Mouse (Mus musculus): Measurements from ENCODE around the gene Ankzf1. TPM values are rescaled to one million over a fixed set of nuclear protein-coding genes. Genes with fewer than 3 reads are reported as not detected.

Ankzf1 gene
- polyA plus RNA-seq, 1 experiment from 2014 or later = 24.9 TPM

DNA sequence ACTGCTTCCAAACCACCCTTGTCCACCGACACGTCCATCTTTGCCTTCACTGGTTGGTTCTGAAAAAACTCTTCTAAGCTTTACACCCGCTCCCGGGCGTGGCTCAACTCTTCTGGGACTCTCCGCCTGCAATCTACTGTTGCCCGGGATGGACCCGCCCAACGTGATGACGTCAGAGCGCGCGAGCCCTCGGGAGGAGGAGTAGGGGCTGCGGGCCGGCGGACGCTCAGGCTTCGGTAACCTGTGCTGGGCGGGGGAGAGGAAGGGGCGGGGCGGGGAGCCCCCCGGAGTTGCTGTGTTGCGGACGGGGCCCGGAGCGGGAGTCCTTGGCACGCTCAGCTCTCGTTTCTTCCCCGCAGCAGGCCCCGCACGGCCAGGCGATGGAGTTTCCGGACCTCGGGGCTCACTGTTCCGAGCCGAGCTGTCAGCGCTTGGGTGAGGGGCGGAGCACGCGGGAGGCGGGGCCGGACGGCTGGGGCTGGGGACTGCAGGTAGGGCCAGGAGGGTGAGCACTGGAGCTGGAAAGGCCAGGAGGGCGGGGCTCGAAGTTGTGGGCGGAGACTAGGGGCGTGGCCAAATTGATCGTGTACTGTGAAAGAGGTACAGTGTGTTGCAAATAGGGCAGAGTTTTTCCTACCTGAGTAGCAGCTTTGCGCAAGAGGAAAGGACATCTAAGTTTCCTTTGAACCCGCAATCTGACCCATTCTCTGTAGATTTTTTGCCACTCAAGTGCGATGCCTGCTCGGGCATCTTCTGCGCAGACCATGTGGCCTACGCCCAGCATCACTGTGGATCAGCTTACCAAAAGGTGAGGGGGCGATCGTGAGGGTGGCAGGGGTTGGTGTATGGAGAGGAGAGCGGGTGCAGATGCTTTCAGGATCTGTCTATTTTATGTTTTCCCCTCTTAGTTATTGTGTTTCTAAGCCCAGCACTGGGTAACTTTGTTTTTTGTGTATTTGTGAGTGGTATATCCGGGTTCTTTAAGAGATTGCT is 23.2 kb upstream of the Ankzf1 start, which contains the start of gene Zfand2b:
Gene Zfand2b (plus strand): TSS at position 175 of the 993 bp plus-strand sequence.
- peak within 1 kb of the TSS; percentile 79 for H3K4me2 ChIP-seq
- H3K4me1 ChIP-seq = peaks cover 21% of the 10 kb centered on the region
- peaks cover 36% of the 10 kb centered on the region for H3K36me3 ChIP-seq
- WGBS = under 1% methylated on average over 52 of the region's 59 CpGs
- ATAC-seq (ENCODE audit: low FRiP score) = peak; percentile 97
- H3K4me3 ChIP-seq (replicated peaks) = peak within 1 kb of the TSS; percentile 89
- no peaks in the 10 kb centered on the region for H3K27me3 ChIP-seq (replicated peaks)
- H3K9ac ChIP-seq (replicated peaks) = peak within 1 kb of the TSS; percentile 83
- peak within 1 kb of the TSS; percentile 96 for H3K27ac ChIP-seq (replicated peaks)
- no peaks in the 10 kb centered on the region for H3K9me3 ChIP-seq (replicated peaks)

DNA sequence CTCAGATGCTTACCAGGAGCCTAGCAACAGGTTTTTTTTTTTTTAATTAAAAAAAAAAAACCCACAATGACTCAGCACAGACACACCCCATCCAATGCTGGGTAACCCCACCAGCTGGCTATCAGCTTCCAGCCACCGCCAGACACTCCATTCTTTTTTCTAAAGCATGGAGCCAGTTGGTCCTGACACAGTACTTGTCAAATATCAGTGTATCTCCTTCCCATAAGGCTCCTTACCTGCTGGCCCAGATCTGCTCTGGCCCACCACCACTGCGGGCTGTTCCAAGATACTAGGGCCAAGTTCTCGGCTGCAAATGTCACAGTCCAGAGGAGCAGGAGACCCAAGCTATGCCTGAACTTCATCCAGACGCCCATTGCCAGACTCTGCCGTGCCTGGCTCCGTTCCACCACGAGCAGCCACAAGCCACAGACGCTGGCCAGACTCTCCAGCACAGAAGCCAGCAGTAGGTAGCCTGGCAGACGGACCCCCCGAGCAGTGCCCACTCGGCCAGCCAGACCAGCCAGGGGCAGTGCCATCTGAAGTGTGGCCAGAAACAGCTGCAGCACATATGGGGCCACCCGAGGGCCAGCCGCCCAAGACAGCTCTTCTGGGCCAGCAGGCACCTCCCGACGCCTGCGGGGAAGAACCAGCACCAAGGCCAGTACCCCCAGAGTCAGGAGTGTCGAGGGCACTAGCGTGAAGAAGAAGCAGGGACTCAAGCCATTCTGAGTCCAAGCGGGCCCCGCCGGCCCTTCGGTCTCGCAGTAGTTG is 12.4 kb upstream of the Ankzf1 start:
- peak overlapping the region; percentile 74 for H3K27ac ChIP-seq (replicated peaks)
- H3K27me3 ChIP-seq (replicated peaks) = no peaks in the 10 kb centered on the region
- peak overlapping the region; percentile 100 for H3K4me2 ChIP-seq
- H3K9ac ChIP-seq (replicated peaks) = peak overlapping the region; percentile 69
- H3K4me3 ChIP-seq (replicated peaks) = peak overlapping the region; percentile 67
- no peaks in the 10 kb centered on the region for H3K9me3 ChIP-seq (replicated peaks)
- 7% methylated on average over 23 of the region's 23 CpGs for WGBS
- peaks cover 30% of the 10 kb centered on the region for H3K4me1 ChIP-seq
- peaks cover 64% of the 10 kb centered on the region for H3K36me3 ChIP-seq
- ATAC-seq (ENCODE audit: low FRiP score) = peak; percentile 48

DNA sequence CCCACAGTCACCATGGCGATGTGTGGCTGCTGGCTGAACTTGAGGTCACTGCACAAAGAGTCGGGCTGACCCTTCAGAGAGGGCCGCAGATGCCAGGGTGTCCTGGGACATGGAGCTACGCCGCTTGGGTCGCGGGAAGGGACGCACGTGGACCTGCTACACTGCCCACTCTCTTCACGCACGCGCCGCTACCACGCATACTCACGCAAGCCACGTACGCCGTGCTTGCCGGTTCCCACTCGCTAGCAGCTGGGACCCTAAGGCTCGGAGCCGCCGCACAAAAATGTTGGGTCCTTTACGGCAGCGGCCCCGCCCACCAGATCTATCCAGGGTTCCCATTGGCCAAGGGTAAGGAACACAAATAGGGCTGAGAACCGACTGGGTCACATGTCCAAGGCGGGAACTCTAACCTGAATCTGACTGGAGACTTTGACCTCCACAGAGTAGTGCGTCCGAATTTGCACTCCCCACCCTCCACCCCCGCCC is 11.8 kb upstream of the Ankzf1 start, which contains the start of gene Abcb6:
Gene Abcb6 (minus strand): TSS at position 288 of the 486 bp plus-strand sequence.
- H3K27me3 ChIP-seq (replicated peaks) = no peaks in the 10 kb centered on the region
- peaks cover 64% of the 10 kb centered on the region for H3K36me3 ChIP-seq
- peak within 1 kb of the TSS; percentile 100 for H3K4me2 ChIP-seq
- peak; percentile 94 for ATAC-seq (ENCODE audit: low FRiP score)
- peak within 1 kb of the TSS; percentile 69 for H3K9ac ChIP-seq (replicated peaks)
- H3K9me3 ChIP-seq (replicated peaks) = no peaks in the 10 kb centered on the region
- peaks cover 30% of the 10 kb centered on the region for H3K4me1 ChIP-seq
- under 1% methylated on average over 31 of the region's 31 CpGs for WGBS
- peak within 1 kb of the TSS; percentile 67 for H3K4me3 ChIP-seq (replicated peaks)
- peak within 1 kb of the TSS; percentile 74 for H3K27ac ChIP-seq (replicated peaks)

DNA sequence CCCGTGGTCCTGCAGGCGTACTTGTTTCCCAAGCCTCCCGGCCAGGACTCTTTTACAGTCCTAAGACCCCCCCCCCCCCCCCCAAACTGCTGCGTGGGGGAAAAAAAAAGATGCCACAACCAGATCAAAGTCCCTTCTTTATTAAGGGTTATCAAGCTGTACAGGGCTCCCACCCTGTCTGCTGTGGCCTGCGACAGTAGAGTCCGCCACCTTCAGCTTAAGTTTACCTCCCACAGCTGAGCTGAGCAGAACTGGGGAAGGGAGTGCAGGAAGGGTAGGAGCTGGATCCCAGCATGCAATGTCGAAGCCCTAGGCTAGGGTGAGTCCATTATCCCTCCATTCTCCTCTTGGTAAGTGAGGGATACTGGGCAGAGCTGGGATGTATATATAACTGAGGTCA is 11.2 kb upstream of the Ankzf1 start:
- Histone ChIP-seq H3K4me1 (peaks cover 30% of the 10 kb centered on the region), H3K36me3 (peaks cover 64% of the 10 kb centered on the region), H3K27me3 (replicated peaks) (no peaks in the 10 kb centered on the region), H3K4me3 (replicated peaks) (peak overlapping the region; percentile 67), H3K9ac (replicated peaks) (no peak overlapping the region), H3K4me2 (peak overlapping the region; percentile 100), H3K9me3 (replicated peaks) (no peaks in the 10 kb centered on the region), H3K27ac (replicated peaks) (no peak overlapping the region)
- WGBS = 39% methylated on average over 6 of the region's 7 CpGs
- no peak for ATAC-seq (ENCODE audit: low FRiP score)

DNA sequence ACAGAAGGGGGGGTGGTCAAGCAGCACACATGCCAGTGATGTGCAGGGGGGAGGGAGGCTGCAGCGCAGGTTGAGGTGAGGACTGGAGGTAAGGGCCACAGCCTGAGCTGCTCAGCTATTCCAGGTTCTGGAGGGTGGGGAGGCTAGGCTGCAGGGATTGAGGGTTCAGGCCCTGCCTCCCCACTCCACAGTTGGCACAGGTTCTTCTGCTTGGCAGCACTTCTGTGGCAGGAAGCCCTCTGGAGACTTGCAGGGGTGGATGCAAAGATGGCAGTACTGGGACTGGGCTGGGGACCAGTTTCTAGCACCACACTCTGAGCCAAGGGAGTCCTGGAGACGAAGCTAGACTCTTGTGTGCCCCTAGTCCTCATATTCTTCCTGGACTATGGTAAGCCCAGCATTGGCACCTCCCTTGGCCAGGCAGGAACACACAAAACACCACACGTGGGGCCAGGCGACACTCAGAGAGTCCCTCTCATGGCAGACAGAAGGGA is 10.5 kb upstream of the Ankzf1 start:
- 84% methylated on average over 4 of the region's 4 CpGs for WGBS
- peaks cover 64% of the 10 kb centered on the region for H3K36me3 ChIP-seq
- no peak for ATAC-seq (ENCODE audit: low FRiP score)
- peaks cover 30% of the 10 kb centered on the region for H3K4me1 ChIP-seq
- H3K9ac ChIP-seq (replicated peaks) = no peak overlapping the region
- no peaks in the 10 kb centered on the region for H3K27me3 ChIP-seq (replicated peaks)
- H3K9me3 ChIP-seq (replicated peaks) = no peaks in the 10 kb centered on the region
- no peak overlapping the region for H3K4me3 ChIP-seq (replicated peaks)
- H3K4me2 ChIP-seq = no peak overlapping the region
- no peak overlapping the region for H3K27ac ChIP-seq (replicated peaks)

DNA sequence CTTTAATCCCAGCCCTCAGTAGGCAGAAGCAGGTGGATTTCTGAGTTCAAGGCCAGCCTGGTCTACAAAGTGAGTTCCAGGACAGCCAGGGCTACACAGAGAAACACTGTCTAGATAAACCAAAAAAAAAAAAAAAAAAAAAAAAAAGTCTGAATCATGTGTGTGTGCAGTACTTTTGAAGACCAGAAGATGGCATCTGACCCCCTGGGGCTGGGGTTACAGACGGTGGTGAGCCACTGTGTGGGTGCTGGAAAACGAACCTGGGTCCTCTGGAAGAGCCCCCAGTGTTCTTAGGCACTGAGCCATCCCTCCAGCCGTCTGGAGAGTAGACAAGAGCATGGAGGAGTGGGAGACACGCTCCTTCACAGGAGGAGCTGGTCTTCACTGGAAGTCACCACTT is 9.8 kb upstream of the Ankzf1 start:
- H3K4me2 ChIP-seq = no peak overlapping the region
- no peak overlapping the region for H3K27ac ChIP-seq (replicated peaks)
- H3K36me3 ChIP-seq = peaks cover 68% of the 10 kb centered on the region
- H3K9ac ChIP-seq (replicated peaks) = no peak overlapping the region
- peaks cover 30% of the 10 kb centered on the region for H3K4me1 ChIP-seq
- no peak overlapping the region for H3K4me3 ChIP-seq (replicated peaks)
- H3K27me3 ChIP-seq (replicated peaks) = no peaks in the 10 kb centered on the region
- H3K9me3 ChIP-seq (replicated peaks) = no peaks in the 10 kb centered on the region
- 77% methylated on average over 4 of the region's 4 CpGs for WGBS
- no peak for ATAC-seq (ENCODE audit: low FRiP score)

DNA sequence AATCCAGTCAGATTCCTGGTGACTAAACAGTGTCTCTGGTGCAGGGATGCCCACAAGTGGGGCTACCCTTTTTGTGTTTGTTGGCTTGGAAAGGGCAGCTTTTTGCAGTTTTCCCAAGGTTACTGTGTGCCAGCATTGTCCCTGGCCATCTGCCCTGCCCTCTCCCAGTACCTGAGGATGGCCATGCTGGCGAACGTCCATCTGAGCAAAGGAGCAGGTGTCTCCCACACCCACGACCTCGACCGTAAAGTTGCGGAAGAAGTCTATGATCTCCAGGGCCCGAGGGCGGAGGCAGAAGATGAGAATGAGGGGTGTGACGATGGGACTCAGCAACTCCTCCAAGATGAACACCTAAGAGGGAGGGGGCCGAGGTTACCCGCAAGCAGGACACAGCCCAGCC is 6.5 kb upstream of the Ankzf1 start:
- H3K4me1 ChIP-seq = peaks cover 11% of the 10 kb centered on the region
- 94% methylated on average over 11 of the region's 11 CpGs for WGBS
- H3K27ac ChIP-seq (replicated peaks) = no peak overlapping the region
- ATAC-seq (ENCODE audit: low FRiP score) = no peak
- no peaks in the 10 kb centered on the region for H3K27me3 ChIP-seq (replicated peaks)
- H3K4me3 ChIP-seq (replicated peaks) = no peak overlapping the region
- H3K4me2 ChIP-seq = no peak overlapping the region
- no peaks in the 10 kb centered on the region for H3K9me3 ChIP-seq (replicated peaks)
- no peak overlapping the region for H3K9ac ChIP-seq (replicated peaks)
- H3K36me3 ChIP-seq = peaks cover 80% of the 10 kb centered on the region

DNA sequence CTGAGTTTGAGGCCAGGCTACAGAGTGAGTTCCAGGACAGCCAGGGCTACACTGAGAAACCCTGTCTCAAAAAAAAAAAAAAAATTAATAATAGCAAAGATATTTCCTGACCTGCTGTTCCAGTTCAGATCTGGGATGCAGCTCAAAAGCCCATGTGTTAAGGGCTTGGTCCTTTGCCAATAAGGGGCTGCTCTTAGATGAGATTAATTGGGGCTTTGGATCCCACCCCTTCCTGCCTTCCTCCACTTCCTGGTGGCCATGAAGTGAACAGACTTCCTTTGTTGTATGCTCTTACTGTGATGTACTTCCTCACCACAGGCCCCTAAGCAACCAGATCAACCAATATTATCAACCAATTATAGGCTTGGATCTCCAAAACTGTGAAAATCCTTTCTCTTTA is 4.8 kb upstream of the Ankzf1 start:
- Histone ChIP-seq H3K9ac (replicated peaks) (no peak overlapping the region), H3K9me3 (replicated peaks) (no peaks in the 10 kb centered on the region), H3K4me1 (peaks cover 16% of the 10 kb centered on the region), H3K27ac (replicated peaks) (no peak overlapping the region), H3K36me3 (peaks cover 72% of the 10 kb centered on the region), H3K4me3 (replicated peaks) (no peak overlapping the region), H3K27me3 (replicated peaks) (no peaks in the 10 kb centered on the region), H3K4me2 (no peak overlapping the region)
- ATAC-seq (ENCODE audit: low FRiP score) = no peak

DNA sequence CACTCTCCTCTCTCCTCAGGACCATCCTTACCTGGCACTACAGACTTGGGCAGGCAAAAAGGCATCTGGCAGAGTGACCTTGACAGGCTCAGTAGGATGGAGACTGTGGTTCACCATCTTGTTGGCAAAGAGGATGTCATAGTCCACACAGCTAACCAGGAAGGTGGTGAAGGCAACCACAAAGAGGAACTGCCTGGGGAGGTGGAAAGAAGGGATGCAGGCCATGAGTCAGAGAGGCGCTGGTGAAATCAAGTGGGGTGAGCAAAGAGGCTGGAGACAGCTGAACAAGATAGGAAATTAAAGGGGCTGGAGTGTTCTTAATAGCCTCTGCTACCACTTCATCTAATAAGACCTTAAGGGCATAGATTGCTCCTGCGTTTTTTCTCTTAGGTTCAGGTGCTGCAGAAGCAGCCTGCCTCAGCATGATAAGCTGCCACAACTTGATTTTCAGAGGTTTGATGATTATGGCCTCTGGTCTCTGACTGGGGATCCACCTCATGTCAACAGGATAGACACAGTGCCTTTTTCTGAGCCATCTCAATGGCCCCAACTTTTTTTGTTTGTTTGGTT is 4.0 kb upstream of the Ankzf1 start:
- H3K9me3 ChIP-seq (replicated peaks) = no peaks in the 10 kb centered on the region
- H3K27me3 ChIP-seq (replicated peaks) = no peaks in the 10 kb centered on the region
- H3K27ac ChIP-seq (replicated peaks) = no peak overlapping the region
- H3K4me3 ChIP-seq (replicated peaks) = no peak overlapping the region
- no peak for ATAC-seq (ENCODE audit: low FRiP score)
- no peak overlapping the region for H3K4me2 ChIP-seq
- H3K9ac ChIP-seq (replicated peaks) = no peak overlapping the region
- H3K4me1 ChIP-seq = peaks cover 22% of the 10 kb centered on the region
- WGBS = 83% methylated on average over 2 of the region's 2 CpGs
- H3K36me3 ChIP-seq = peaks cover 63% of the 10 kb centered on the region

DNA sequence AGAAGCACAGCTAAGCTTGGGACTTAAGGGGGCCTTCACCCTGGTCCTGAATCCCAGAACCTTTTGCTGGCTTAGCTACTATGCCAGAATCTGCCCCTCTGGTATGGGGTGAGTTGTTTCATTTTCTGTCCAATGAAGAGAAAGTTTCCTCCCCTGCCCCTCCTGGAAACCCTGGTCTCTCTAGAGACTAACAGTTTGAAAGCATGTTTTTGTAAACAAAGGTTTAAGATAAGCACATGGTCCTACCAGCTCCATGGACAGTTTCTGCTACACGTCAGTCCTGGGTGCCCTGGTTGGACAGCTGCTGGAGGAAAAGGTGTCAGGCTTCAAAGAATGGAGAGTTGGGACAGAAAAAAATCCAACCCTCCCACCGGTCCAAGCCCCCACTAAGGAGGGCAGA is 1.4 kb upstream of the Ankzf1 start:
- H3K27ac ChIP-seq (replicated peaks) = no peak overlapping the region
- 82% methylated on average over 2 of the region's 2 CpGs for WGBS
- H3K9me3 ChIP-seq (replicated peaks) = no peaks in the 10 kb centered on the region
- H3K4me1 ChIP-seq = peaks cover 30% of the 10 kb centered on the region
- no peaks in the 10 kb centered on the region for H3K27me3 ChIP-seq (replicated peaks)
- no peak overlapping the region for H3K9ac ChIP-seq (replicated peaks)
- H3K36me3 ChIP-seq = peaks cover 46% of the 10 kb centered on the region
- no peak overlapping the region for H3K4me3 ChIP-seq (replicated peaks)
- peak overlapping the region; percentile 97 for H3K4me2 ChIP-seq
- no peak for ATAC-seq (ENCODE audit: low FRiP score)

DNA sequence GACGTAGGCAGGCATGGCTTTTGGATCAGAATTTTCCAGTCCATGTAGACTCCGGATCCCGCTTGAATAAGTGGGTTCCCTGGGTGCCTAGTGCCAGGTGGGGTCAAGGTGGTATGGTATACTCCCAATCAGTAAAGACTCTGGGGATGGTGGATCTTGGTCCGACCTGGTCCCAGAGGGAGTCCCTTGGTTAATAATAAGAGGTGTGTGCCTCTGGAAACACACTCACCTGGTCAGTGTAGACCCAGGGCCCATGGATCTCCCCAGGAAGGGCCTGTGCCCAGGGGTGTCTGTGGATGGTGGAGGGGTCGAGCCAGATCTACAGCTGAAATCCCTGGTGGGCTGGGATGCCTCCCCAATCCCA is 711 bp upstream of the Ankzf1 start:
- 46% methylated on average over 5 of the region's 5 CpGs for WGBS
- no peak for ATAC-seq (ENCODE audit: low FRiP score)
- Histone ChIP-seq H3K9ac (replicated peaks) (peak overlapping the region; percentile 69), H3K4me3 (replicated peaks) (peak overlapping the region; percentile 67), H3K27ac (replicated peaks) (peak overlapping the region; percentile 97), H3K36me3 (peaks cover 45% of the 10 kb centered on the region), H3K27me3 (replicated peaks) (no peaks in the 10 kb centered on the region), H3K9me3 (replicated peaks) (no peaks in the 10 kb centered on the region), H3K4me2 (peak overlapping the region; percentile 97), H3K4me1 (peaks cover 30% of the 10 kb centered on the region)

All from neural tube, embryonic 15.5 days (tissue).